Comparison of ENCODE assay signal across 22 mouse cellular contexts in genomic region chr2:92944356-92944755, GRCm38 (mm10). TPM values are rescaled to one million over a fixed set of nuclear protein-coding genes. Genes with fewer than 3 reads are reported as not detected.
"Had no signal": no experiment of that assay in that cellular context is flagged by ENCODE, and none has a peak within 500 bp of the region (broad histone marks: within the 10 kb centered on the region; RNA-seq: fewer than 3 reads in every experiment).

No protein-coding gene starts in this region.

- H3K27ac ChIP-seq: heart, embryonic 10.5 days; hindbrain, embryonic 10.5 days; hindbrain, embryonic 12.5 days; hindbrain, embryonic 14.5 days; kidney, embryonic 15.5 days; kidney, postnatal 0 days; limb, embryonic 13.5 days; limb, embryonic 15.5 days had no signal

- DNase-seq: gastrocnemius, postnatal 25 days; heart, adult 18-20 months; heart, postnatal 10 days; heart, postnatal 4 days; kidney, adult 11 months; kidney, adult 2 months; kidney, adult 9 months; kidney, postnatal 14 days; kidney, postnatal 36 days; layer of hippocampus, adult 9-11 months; layer of hippocampus, postnatal 36 days; left cerebral cortex, postnatal 4 days had no signal

- H3K36me3 ChIP-seq: heart, embryonic 10.5 days; heart, embryonic 12.5 days; hindbrain, embryonic 10.5 days; hindbrain, embryonic 12.5 days; kidney, embryonic 15.5 days; limb, embryonic 13.5 days; limb, embryonic 15.5 days had no signal

- H3K27me3 ChIP-seq: limb, embryonic 15.5 days had no signal

- H3K4me3 ChIP-seq: heart, embryonic 10.5 days; heart, embryonic 12.5 days; hindbrain, embryonic 10.5 days; hindbrain, embryonic 12.5 days; kidney, embryonic 15.5 days; limb, embryonic 13.5 days; limb, embryonic 15.5 days had no signal

RNA-seq across cellular contexts. Expression of gene Syt13, which starts 29.5 kb away (rescaled TPM):
- total RNA-seq: granulocyte monocyte progenitor cell, adult 5-6 weeks had no signal
